Mouse (Mus musculus) frontal cortex, postnatal 10 days (tissue): ENCODE measurements at regions not wholly inside any gene's neighbourhood (a gene's known extent, or its start where the extent isn't known, plus 50 kb on each side); places are given as distances from the start of the nearest gene placed in this dataset.
"Not testable (repeated sequence)": the region's sequence is repeated elsewhere in the genome, so short reads cannot be mapped to it uniquely, and the experiment has no call there.

ENCODE experiments used
- DNase-seq, 2 experiments: peaks; one replicate each; pipeline ENCODE4 v3.0.0; 2022; ENCODE audit warnings: low spot score in 2 of 2, mixed read lengths in 1 of 2

DNA sequence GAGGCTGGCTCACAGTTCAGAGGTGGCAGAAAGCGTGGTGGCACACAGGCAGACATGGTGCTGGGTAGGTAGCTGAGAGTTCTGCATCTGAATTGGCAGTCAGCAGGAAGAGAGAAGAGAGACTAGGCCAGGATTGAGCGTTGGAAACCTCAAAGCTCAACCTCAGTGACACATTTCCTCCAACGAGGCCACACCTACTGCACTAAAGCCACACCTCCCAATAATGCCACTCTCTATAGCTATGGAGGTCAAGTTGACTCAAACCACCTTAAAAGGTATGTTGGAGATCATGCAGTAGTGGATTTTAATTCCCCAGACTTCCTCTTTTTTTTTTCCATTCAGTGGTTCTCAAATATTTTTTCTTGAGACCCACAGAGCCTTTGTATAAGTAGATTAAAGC lies 57.1 kb downstream of the Ccdc54 start:
- DNase-seq, result no peak

DNA sequence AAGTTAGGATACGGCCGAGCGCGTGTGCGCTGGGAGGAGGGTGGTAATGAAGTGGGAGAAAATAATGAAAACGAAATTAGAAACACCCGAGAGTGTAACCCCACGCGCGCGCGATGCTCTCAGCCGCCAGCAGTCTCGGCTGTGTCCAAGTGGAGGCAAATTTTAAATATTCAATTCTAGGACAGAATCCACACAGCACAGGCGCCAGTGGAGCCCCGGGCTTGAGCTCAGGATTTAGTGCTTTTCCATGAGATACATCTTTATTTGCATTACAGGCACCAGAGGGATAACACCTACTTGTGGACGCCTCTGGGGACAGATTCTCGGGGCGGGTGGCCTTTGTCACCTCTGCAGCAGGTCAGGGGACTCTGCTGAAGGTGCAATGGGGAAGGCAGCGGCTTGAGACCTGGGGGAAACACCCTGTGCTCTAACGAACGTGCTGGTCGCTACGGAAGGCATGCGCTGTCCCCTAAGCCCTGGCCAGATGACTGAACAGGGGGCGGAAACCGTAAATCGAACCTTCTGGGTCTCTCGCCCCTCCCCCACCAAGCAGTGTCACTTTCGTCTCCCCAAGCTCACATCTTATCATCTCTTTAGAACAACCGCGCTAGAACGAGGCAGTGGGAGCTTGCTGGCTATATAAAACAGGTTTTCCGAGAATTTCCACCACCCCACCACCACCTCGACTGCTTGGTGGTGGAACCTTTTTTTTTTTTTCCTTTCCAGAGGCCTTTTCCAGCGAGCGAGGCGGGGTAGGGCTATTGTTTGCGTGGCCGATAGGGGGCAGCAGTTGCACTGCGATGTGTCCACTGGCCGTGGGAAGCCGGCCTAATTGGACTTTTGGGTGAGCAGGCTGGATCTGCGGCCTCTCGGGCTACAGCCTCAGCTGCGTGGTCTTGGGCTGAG lies 61.2 kb downstream of the Ccdc54 start:
- peak; percentile 56 to 80 for DNase-seq

DNA sequence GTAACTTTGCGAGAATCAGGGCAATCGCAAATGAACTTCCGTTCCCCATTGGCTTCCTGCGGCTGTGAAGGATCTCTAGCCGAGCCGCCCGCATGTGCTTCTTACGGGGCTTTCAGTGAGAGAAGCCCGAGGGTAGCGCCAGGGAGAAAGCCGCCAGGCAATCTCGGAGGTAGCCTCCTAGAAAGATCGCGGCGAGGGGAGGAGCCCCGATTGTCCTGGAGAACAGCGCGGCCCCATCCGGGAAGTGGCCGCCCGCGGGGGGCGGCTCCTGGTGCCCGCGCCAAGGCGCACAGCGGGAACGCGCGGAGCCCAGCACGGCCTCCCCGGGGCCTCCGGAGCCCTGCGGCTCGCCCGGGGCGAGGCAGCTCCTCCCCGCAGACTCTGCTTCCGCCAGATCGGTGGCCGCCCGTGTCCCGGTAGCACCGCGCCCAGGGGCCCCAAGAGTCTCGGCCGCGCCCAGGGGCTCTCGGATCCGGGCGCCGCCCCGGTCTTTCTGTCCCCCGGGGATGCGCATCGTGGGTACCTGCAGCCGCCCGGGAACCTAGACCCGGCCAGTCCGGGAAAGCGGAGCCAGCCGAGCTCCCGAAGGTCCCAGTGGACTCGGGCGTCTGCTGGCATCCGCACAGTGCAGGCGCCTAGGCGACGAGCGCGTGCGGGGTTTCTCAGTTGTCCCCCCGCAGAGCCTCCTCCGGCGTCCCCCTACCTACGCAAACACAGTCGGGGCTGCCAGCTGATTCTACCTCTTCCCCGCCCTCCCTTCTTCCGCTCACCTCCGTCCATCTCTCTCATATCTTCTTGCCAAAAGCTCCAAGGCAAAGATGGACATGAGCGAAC lies 62.1 kb downstream of the Ccdc54 start:
- DNase-seq, result peak; percentile 17 to 62

DNA sequence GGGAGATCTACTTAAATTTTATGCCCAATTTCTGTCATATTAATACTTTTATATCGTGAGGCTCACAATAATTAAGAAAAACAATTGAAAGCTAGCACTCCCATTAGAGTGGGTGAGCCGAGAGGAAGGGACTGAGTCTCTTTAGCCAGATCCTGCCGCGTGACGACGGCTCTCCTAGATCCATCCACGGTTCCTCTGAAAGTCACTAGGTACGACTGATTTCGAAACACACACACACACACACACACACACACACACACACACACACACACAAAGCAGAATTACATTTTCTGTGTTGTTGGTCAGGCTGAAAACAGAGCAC lies 62.6 kb downstream of the Ccdc54 start:
- peak in 1 of 2 experiments; percentile 5 for DNase-seq

DNA sequence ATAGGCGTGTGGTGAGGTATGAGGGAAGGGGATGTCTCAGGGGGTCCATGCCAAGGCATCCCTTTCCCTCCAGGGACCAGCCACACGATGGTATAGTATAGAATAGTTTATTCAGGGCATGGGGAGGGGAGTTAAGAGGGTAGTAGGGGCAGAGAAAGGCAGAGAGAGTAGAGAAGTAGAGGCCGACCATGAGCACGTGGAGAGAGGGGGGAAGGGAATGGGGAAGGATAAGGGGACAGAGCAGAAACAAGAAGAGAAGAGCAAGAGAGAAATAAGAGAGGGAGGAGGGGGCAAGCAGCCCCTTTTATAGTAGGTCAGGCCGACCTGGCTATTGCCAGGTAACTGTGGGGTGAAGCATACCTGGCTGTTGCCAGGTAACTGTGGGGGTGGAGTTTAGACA lies 64.0 kb downstream of the Ccdc54 start:
- not testable (repeated sequence) for DNase-seq

DNA sequence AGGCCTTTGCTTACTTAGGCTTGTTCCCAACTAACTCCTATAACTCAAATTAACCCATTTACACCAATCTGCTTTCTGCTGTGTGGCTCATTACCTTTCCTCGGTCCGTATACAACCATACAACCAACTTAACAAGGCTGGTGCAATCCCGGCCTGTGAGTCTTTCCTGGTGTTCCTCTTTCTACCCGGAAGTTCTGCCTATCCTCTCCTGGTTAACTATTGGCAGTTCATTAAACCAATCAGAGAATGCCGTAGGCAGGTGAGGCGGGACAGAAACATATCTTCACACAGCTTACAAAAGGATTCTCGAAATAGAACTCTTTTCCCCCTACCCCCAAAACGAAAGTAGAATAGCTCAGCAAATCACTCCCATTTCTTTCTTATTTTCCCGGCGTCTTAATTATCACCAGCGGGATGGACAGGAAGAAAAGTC lies 65.0 kb downstream of the Ccdc54 start:
- no peak for DNase-seq

DNA sequence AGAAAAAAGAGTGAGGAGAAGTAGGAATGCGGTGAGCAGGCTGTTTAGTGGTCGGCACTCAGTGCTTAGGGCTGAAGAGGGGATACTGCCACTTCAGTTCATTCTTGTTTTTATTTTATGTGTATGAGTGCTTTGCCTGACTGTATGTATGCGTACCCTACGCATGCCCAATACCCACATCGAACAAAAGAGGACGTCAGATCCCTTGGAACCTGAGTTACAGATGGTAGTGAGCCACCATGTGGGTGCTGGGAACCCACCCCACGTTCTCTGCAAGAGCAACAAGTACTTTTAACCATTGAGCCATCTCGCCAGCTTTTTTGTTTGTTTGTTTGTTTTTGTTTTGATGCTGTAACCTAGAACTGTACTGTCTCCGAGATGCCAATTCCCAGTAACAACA lies 65.5 kb downstream of the Ccdc54 start:
- no peak for DNase-seq

DNA sequence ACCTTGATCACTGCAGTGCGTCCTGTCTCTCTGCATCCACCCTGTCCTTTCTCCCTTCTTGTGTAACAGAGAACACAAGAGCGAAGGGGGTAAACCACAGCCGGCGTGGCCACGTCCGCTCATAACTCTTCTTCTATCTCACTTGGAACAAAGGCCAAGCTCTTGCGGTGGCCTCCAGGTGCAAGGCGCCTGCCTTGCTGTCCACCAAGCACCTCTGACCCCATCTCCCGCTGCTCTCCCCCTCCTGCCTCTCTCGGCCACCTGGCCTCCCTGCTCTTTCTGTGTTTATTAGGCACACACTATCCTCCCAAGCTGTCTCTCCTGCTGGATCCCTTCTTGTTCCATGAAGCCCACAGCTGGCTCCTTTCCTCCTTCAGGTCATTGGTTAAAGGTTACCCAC lies 71.3 kb downstream of the Ccdc54 start:
- DNase-seq, result no peak

DNA sequence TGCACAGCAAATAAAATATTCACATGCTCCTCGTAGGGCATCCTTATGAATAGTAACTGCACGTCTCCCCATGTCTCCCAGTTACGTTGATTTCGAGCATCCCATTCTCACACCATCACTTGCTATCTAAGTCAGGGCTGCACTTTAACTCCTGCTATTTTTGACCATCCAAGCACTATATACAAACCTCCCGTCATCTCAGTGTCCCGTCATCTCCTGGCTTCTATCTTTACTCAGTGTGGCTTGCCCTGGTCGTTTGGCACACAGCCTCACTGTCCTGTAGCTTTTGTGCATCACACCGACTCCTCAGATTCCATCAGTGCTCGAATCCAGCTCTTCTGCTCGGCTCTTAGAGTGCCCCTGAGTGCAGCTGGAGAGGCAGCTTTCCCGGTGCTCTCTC lies 74.4 kb downstream of the Ccdc54 start:
- no peak for DNase-seq

DNA sequence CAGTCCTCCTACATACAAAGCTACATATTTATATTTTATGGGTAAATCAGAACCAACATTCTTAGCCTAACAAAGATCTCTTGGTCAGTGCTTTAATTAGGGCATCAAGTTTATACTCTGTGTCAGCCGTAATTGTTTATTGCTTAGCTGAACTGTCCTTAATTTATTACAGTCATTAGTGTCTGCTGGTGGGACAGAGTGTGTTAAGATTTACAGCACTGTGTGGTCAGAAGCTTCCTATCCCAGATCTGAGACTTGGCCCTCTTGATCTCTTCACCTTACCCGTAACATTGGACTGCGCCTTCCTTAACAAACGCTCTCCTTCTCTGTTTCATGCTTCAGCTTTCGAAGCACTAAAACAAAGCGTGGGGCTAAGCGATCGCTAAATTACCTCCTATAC lies 75.9 kb downstream of the Ccdc54 start:
- no peak for DNase-seq

DNA sequence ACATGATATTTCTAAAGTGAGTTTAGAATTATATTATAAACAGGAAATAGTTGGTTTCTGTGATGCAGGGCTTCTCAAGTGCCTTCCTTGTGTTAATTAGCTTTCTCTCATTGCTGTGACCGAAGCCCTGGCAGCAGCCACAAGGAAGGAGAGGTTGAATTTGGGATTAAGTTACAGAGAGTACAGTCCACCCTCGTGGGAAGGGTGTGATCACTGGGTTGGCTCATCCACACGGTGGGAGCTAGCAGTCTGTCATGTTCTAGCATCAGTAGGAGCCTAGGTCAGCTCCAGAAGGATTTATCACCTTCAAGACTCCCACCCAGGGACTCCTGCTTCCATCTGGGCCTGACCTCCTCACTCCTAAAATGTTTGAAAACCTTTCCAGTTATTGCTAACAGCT lies 78.9 kb downstream of the Ccdc54 start:
- no peak for DNase-seq

DNA sequence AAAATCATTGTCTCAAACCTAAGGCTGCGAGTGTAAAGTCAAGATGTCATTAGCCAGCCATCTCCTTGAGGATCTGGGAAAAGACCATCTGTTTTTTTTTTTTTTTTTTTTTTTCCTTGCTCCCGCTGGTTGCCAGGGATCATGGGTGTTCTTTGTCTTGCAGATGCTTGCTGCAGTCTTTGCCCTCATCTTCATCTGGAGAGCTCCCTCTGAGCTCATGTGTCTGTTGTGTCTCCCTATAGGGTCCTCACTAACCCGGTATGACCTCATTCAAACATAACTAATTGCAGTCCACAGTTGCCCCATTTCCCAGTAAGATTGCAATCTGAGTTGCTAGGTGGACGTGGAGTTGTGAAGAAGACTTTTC lies 77.3 kb upstream of the Bbx start:
- no peak for DNase-seq

DNA sequence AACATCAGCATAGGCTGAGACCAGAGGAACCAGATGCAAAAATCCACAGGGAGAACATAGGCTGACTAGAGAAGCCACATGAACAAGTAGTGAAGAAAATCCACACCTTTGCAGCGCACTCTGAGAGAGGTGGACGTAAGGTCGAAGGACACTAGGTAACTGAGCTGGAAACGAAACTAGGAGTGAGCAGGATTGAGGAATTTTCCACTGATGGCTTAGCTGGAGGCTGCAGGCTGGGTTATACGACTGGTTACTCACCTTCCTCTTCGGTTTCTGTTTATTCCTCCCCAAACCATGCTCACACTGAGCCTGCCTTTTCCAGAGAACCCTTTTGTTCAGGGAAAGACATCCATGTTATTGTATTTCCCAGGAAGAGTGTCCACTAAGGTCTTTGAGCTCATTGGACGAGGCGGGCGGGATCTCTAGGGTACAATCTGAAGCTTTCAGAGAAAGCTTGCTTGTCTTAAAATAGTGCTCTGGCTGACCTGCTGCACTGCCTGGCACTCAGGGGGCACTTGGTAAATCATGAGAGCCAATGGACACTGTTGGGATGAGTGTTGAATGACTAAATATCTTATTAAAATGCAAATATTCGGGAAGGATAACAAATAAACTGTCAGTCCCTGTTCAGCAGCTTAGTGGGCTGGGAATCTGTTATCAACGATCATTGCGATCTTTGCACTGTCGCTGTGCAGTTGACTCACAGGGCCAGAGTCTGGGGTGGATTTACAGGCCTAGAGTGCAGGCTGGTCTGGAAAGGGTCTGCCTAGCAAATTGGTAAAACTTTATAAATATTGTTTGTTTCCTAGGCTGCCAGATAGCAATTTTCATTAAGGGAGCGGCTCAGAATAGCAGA lies 76.7 kb upstream of the Bbx start:
- no peak for DNase-seq

DNA sequence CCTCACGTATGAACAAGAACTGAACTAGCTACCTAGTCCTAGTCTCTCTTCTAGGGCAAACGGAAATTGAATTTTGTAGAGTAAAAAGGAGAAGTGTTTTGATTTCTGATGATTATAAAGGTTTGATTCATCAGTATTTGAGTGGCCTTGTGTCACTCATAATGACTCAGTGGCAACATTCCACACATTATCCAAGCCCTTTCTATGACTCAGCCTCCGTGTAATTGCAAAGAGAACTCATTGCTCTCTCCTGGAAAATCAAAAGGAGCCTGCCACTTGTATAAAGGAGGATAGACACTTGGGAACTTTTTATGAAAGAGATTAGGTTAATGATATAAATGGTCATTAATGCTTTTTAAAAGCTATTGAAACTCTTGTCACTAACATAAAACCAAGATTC lies 72.4 kb upstream of the Bbx start:
- DNase-seq, result no peak

DNA sequence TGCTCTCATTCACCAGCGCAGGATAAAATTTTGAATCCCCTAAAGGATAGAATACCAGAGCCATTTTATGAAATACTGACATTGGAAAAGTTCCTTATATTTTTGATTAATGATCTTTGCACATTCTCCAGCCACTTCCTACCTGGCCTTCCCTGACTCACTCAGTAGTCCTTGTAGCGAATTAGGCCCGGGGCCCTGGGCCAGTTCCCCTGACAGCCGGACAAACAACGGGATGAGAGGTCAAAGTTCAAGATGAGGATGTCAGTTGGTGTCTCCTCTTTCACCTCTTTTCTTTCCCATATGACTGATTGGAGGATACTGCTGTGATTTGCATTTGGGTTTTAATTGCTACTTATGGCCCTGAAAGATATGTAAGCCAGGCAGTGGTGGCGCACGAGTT lies 66.7 kb upstream of the Bbx start:
- no peak for DNase-seq

DNA sequence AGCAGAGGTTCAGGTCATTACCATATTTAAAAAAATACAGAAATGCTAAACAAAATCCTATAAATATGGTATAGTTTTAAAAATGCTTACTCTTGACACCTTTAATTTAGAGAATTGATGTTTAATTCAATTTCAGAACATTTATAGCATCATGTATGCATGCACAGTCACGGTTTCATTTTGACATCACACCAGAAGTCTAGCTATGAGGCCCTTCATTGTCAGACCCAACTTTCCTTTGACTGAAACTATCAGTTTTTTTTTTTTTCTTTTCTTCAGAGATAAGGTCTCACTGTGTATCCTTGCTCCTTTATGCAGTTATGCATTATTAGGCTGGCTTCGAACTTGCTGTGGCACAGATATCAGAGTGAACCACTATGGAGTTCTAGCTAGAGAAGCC lies 61.5 kb upstream of the Bbx start:
- no peak for DNase-seq

DNA sequence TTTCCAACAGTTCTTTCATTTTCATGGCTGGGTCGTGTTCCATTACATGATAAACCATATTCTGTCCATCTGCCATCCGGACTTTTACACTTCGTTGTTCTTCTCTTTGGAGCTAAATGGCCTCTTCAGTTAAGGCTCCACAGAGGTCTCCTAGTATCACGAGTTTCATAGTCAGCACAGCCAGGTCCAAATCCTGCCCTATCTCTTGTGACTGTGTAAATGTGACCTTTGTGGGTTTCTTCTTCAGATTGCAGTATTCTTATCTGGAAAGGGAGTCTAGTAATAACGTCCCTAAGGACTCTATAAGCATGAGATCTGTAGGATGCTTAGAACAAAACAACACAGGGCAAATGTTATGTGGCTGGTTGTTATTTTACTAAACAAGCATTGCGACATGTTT lies 57.1 kb upstream of the Bbx start:
- no peak for DNase-seq

DNA sequence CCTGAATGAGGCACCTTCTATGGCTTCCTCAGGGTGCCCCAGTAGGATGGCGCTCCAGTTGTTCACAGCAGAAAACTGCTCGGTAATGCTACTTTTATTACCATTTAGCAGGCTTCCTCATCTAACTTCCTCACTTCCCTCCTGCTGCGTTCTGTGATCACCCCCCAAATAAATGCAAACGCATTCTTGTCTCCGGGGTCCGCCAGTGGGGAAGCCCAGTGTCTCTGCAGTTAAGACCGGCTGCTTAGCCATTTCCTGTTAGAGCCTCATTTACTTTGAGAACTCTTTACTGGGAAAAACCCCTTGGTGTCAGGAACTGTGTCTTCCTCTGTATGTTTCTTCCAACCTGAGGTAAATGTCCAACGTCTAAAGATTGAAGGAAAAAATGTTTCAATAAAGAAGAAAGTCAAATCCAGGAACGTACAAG lies 50.2 kb upstream of the Bbx start:
- no peak for DNase-seq
